Mouse (Mus musculus) kidney, adult 9 months (tissue): ENCODE measurements around the gene Gm36079.
A peak's percentile ranks its signal among the peaks of the same experiment; 100 is the strongest.
"Not testable (repeated sequence)": the region's sequence is repeated elsewhere in the genome, so short reads cannot be mapped to it uniquely, and the experiment has no call there.

Experiments used
- DNase-seq: peaks from one replicate; pipeline ENCODE4 v3.0.0; 2022

Gm36079 gene

GRCm38 (mm10) chr13:120026911-120027310 lies at the start of gene Gm36079:
Gene Gm36079, minus strand, starts transcription at chr13:120027011.
- not testable (repeated sequence) for DNase-seq

GRCm38 (mm10) chr13:120070878-120071277 lies 44.1 kb upstream of the Gm36079 start:
- DNase-seq: not testable (repeated sequence)

GRCm38 (mm10) chr13:120070012-120070598 lies 43.3 kb upstream of the Gm36079 start:
- not testable (repeated sequence) for DNase-seq

GRCm38 (mm10) chr13:120063439-120064089 lies 36.8 kb upstream of the Gm36079 start:
- not testable (repeated sequence) for DNase-seq

- not testable (repeated sequence) for DNase-seq
These were observed 36.1 kb upstream of the Gm36079 start for GRCm38 (mm10) chr13:120062903-120063302.

- not testable (repeated sequence) for DNase-seq
These were observed 25.3 kb upstream of the Gm36079 start, which contains the start of gene Gm21188 for GRCm38 (mm10) chr13:120052085-120052484. Gene Gm21188, minus strand, starts transcription at chr13:120052194.

GRCm38 (mm10) chr13:120048608-120049007 lies 21.8 kb upstream of the Gm36079 start:
- DNase-seq: not testable (repeated sequence)

GRCm38 (mm10) chr13:120048186-120048585 lies 21.4 kb upstream of the Gm36079 start:
- not testable (repeated sequence) for DNase-seq

GRCm38 (mm10) chr13:120046422-120047209 lies 19.8 kb upstream of the Gm36079 start:
- DNase-seq: not testable (repeated sequence)

GRCm38 (mm10) chr13:120041145-120041544 lies 14.3 kb upstream of the Gm36079 start:
- DNase-seq: peak; percentile 48

GRCm38 (mm10) chr13:120037881-120038280 lies 11.1 kb upstream of the Gm36079 start:
- DNase-seq: not testable (repeated sequence)

- DNase-seq: not testable (repeated sequence)
These were observed 9.8 kb upstream of the Gm36079 start for GRCm38 (mm10) chr13:120036577-120037115.

GRCm38 (mm10) chr13:120035151-120035550 lies 8.3 kb upstream of the Gm36079 start:
- not testable (repeated sequence) for DNase-seq

- not testable (repeated sequence) for DNase-seq
These were observed 7.8 kb upstream of the Gm36079 start for GRCm38 (mm10) chr13:120034637-120035036.

- peak; percentile 42 for DNase-seq
These were observed 6.8 kb upstream of the Gm36079 start for GRCm38 (mm10) chr13:120033516-120034190.

- DNase-seq: peak; percentile 60
These were observed 4.9 kb upstream of the Gm36079 start for GRCm38 (mm10) chr13:120031676-120032075.

- peak; percentile 26 for DNase-seq
These were observed 557 bp upstream of the Gm36079 start for GRCm38 (mm10) chr13:120027368-120027767.

GRCm38 (mm10) chr13:120026373-120026772 lies 438 bp downstream of the Gm36079 start:
- DNase-seq: peak; percentile 46

- DNase-seq: peak; percentile 42
These were observed 1.2 kb downstream of the Gm36079 start for GRCm38 (mm10) chr13:120025576-120025975.

- DNase-seq: not testable (repeated sequence)
These were observed 1.8 kb downstream of the Gm36079 start for GRCm38 (mm10) chr13:120025004-120025403.

- not testable (repeated sequence) for DNase-seq
These were observed 2.2 kb downstream of the Gm36079 start for GRCm38 (mm10) chr13:120024581-120024980.

GRCm38 (mm10) chr13:120021477-120021876 lies 5.3 kb downstream of the Gm36079 start:
- DNase-seq: not testable (repeated sequence)
